Mouse (Mus musculus) heart, postnatal 10 days (tissue): Measurements from ENCODE around the gene Adh6b. TPM values are rescaled to one million over a fixed set of nuclear protein-coding genes. Genes with fewer than 3 reads are reported as not detected.

Source experiments
- DNase-seq, 2 experiments: peaks; one replicate each; pipeline ENCODE4 v3.0.0; 2021
- intact Hi-C: fragments of 180-260 bp; cut with DNase I; formaldehyde crosslinking; loops from one replicate; pipeline ENCODE4 v1.15.1; 2025
- total RNA-seq, 2 experiments: library from RNA; stranded (reverse); gene quantifications; 2 replicates each; pipeline ENCODE4 v1.2.3; 2021

Gene Adh6b
- 1 to 10 TPM; 1.3 to 2.2 TPM for total RNA-seq

- intact Hi-C loops = no loop called here
- DNase-seq = no peak
Observed at GRCm38 (mm10) chr3:138341471-138341870, at the start of gene Adh6b. Gene Adh6b, plus strand, starts transcription at chr3:138341775.

DNA sequence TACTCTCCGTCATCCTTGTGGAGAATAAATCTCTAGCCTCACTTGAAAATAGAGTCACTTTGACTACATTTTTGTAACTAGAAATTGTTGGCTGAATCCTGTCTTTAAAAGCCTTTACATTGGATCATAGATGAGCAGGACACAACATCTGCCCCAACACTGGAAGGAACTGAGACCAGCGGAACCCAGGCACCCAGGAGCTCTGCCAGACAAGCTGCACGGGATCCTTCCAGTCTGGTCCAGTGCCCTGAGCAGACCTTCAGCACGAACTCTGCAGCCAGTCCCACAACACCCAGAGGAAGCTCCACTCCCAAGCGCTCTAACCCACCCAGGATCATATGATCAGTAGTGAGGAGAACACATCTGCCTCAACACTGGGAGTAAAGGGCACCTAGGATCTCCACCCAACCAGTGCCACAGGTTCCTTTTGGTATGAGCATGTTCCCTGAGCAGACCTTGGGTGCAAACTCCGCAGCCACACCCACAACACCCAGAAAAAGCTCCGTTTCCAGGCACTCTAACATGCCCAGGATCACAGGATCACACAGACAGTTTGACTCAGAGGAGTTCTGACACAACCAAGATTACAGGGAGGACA lies 48.2 kb upstream of the Adh6b start:
- DNase-seq = no peak
- intact Hi-C loops = no loop called here

DNA sequence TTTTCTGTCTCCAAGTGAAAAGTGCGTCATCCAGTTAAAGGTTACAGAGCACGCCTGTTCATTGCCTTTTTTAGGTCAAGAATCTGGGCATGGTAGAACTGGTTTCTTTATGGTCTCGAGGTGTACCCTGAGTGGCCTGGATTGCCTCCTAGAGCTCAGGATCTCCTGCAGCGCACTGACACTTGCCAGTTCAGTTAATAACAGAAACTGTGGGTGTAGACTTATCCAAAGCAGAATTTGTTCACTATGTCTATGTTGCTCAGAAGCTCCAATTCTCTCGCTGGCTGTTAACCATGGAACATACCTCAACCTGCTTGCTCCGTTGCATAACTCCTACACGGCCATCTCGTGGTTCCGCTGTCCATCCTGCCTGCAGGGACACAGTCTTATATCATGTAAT lies 41.4 kb upstream of the Adh6b start:
- intact Hi-C loops = no loop called here
- no peak for DNase-seq

- DNase-seq = no peak
- intact Hi-C loops = no loop called here
Observed at GRCm38 (mm10) chr3:138302676-138303075, 38.9 kb upstream of the Adh6b start.

DNA sequence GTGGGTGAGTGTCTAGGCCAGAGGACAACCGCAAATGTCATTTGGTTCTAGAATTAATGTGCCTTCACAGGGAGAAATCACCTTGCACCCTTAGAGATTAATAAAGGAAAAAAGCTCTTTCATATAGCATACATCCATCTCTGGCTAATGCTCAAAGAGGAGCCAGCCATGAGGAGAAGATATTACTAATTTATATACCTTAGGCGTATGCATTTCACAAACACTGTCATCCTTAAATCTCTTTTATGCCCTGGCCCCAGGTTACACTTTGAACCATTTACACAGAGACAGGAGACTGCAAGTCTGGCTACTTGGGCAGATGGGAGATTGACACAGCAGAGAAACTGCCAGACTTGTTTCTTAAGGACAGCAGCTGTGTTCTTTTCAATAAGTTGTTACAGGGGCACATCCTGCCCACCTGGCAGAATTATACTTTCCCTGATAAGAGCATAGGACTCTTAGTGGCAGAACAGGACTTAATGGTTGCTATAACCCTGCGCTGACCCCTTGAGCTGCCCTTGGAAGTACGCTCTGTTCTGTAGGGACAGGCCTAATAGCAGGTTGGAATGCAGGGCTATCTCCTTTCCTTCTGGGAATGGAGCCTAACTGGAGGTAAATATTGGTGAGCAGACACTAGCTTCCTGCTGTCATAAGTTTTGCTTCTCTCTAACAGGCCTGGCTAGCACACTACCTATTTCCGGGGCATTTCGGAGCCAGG lies 37.6 kb upstream of the Adh6b start:
- DNase-seq = peak; percentile 10 to 24
- intact Hi-C loops = no loop called here

GRCm38 (mm10) chr3:138304489-138304871 lies 37.1 kb upstream of the Adh6b start:
- DNase-seq = no peak
- intact Hi-C loops = no loop called here

DNA sequence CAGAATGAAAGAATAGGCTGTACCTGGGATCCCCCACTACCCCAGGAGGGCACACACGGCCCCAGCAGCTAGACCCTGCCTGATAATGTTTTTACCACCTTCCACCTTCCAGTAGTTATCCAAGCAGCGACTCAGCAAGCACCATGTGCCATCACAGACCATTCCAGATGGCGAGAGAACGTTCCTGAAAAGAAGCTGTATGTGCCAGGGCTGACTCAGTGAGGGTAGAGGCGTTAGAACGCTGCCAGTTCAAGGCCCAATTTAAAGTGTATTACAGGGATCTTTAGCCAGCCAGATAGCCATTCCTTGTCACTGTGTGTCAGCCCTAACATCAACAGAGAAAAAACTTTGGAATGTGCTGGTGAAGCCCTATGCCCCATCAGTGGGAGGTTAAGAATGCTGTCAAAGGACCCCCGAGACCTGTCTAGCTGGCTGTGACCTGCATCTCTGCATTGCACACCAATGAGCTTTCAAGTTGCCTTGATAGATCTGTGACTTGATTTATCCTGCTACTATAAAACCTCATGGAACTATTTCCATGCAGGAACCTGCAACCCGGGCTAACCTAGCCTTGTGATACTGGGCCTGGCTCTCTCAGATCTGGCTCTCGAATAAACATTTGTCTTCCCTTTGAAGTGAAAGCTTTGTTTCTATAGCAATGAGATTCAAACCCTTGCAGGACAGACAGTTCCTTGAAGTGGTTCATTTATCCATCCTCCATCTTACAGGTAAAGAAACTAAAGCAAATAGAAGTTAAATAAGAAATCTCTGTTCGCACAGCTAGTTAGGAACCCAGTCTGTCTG lies 35.9 kb upstream of the Adh6b start:
- DNase-seq = no peak
- intact Hi-C loops = loop anchor here (5.0 kb wide), 1 partner anchor 102 kb away; no protein-coding TSS in a partner anchor

DNA sequence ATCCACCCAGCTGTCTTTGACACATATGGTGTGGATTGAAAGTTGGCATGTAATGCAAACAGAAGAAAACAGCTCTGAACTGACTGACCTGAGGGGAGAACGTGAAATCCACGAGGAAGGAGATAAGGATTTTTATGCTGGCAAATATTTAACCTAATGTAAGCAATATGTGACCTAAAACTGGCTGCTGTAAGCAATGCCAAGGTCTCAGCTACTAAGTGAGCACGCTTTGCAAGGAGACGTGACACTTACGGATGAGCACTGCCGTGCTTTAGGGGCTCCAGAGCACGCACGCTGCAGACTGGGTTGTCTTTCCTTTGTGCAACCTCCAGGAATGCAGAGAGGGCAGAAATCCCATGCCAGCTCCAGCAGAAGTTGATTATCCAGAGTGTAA lies 35.3 kb upstream of the Adh6b start:
- intact Hi-C loops = loop anchor here (5.0 kb wide), 1 partner anchor 101 kb away; no protein-coding TSS in a partner anchor
- no peak for DNase-seq

- no peak for DNase-seq
- intact Hi-C loops = loop anchor here (5.0 kb wide), 1 partner anchor 97 kb away; no protein-coding TSS in a partner anchor
Observed at GRCm38 (mm10) chr3:138309910-138310309, 31.7 kb upstream of the Adh6b start.

DNA sequence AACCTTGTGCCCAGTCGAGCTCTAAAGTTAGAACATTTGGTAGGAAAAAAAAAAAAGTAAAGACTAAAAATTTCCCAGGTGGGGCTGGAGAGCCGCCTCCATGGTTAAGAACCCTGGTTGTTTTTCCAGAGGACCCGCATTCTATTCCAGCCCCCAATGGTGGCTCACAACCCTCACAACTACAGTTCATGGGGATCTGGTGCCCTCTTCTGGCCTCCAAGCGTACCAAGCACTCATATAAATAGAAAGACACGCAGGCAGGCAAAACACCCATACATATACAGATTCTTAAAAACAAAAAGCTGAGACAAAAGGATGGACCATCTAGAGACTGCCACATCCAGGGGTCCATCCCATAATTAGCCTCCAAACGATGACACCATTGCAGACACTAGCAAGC lies 30.6 kb upstream of the Adh6b start:
- intact Hi-C loops = no loop called here

GRCm38 (mm10) chr3:138312965-138313364 lies 28.6 kb upstream of the Adh6b start, which contains the start of gene Adh6a:
Gene Adh6a, plus strand, starts transcription at chr3:138313286.
- no peak for DNase-seq
- intact Hi-C loops = no loop called here

More for the DNA sequence above, 30.6 kb upstream of the Adh6b start:
- no peak for DNase-seq

DNA sequence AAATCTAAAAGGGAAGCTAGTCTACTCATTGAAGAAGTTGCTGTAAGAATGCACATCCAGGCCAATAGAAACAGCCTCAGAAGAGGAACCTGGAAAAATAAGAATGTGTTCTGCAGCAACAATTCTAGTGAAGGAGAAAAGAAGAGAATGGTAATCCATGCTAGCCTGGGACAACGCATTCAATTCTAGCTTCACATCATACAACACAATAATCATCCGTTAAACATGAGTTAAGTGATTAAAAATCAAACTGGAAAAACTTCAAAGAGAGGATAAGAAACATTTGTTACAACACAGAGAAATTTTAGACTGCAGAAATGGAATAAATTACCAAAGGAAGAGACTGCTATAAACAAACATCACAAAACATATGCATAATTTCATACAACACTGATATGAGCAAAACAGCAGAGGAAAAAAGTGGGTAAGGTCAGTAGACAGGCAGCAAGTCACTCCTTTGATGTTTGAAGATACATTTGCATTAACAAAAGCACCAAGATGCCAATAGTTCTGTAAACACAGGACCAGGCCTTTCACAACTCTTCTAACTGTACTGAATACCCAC lies 24.6 kb upstream of the Adh6b start:
- intact Hi-C loops = no loop called here
- no peak for DNase-seq

DNA sequence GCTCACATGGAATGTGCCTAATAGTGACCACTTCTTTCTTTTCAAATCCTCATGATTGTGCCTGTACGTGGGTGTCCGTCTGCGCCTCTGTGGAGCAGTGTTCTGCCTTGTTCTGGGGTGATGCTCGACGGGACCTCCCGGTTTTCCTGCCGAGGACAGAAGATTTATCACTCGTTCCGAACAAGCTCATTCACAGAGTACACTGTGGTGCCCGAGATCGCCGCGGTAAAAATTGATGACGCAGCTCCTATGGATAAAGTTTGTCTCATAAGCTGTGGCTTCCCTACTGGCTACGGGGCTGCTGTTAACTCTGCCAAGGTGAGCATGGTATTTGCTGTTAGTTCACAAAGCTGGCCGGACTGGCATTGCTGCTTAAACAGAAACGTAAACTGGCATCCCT lies 16.6 kb upstream of the Adh6b start:
- intact Hi-C loops = no loop called here
- no peak for DNase-seq

DNA sequence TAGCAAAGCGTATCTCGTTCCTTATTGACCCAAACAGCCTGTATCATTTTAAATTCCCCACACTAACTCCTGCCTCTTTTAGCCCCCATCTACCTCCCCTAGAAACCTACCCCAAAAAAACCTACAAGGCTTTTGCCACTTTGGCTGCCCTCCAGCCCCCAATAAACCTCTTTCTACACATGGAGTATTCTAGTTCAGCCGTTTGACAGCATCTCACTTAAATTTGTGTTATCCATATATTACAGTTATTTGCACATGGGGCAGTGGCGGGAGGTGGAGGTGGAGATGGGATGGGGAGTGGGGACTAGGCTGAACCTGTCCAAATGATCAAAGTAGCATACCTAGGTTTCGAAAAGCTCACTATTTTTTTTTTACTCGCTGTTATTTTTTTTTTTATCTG lies 16.1 kb upstream of the Adh6b start:
- intact Hi-C loops = no loop called here
- DNase-seq = no peak

DNA sequence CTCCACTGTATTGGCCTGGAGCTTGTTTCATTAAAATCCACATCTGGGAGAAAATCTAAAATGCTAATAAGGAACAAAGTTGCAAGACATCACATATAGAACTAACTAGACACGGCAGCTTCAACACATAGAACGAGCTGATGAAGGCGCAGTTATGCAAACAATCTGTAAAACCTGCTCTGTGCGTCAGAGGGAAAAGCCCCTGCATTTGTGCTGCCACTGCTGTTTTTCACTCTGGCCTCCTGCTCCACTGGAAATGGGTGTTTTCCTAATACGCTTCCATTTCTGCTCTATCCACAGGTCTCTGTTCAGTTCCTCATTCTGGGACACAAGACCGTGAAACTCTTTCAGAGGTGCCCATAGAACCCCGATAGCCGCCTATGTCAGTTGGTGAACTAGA lies 7.7 kb upstream of the Adh6b start:
- no peak for DNase-seq
- intact Hi-C loops = no loop called here

DNA sequence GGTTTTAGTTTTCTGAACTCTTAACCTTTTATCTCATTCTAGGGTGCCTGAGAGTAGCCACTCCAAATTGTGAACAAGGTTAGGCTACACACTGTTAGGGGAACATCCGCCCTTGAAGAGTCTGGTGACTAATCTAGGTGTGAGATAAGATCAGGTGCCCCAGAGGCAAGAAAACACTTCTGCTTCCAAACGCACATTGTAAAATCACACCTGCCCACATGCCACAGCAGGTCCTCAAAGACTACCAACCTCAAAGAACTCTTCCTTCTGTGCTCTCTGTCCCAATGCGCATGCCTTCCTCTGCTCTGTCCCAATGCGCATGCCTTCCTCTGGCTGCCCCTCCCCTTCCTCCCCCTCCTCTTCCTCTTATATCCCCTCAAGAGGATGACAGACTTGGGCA lies 7.3 kb upstream of the Adh6b start:
- DNase-seq = no peak
- intact Hi-C loops = no loop called here

GRCm38 (mm10) chr3:138335566-138335965 lies 6.0 kb upstream of the Adh6b start:
- no peak for DNase-seq
- intact Hi-C loops = no loop called here

- DNase-seq = peak; percentile 18 to 21
Observed at GRCm38 (mm10) chr3:138336104-138336754, 5.3 kb upstream of the Adh6b start.

GRCm38 (mm10) chr3:138347041-138347440 lies 5.5 kb downstream of the Adh6b start:
- no peak for DNase-seq

More at GRCm38 (mm10) chr3:138336104-138336754, 5.3 kb upstream of the Adh6b start:
- intact Hi-C loops = no loop called here

DNA sequence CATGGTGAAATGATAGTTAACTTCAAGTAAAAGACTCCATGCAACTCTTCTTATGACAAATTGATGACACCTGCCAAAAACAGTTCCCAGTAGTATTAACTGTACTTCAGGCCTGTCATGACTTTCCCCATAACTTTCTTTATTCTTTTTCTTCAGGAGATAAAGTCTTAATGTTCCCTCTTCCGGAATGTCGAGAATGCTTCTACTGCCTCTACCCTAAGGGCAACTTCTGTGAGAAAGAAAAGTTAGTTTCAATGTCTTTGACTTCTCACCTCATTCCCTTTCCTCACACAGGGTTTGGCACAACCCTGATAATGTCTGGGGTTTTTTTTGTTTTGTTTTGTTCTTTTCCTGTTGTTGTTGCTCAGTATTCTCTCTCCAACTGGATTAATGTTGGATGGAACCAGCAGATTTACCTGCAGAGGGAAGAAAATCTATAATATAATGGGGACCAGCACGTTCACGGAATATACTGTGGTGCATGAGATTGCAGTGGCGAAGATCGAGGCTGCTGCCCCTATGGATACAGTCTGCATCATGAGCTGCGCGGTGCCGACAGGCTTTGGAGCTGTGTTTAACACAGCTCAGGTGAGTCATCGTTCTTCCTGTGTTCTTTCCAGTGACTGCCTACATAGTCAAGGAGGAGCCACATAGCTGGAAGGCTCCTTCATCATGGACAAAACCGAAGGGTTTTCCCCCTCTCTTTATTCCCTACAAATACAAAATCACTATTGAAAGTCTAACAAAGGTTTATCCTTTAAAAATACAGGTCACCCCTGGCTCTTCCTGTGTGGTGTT lies 10.6 kb downstream of the Adh6b start:
- intact Hi-C loops = no loop called here
- no peak for DNase-seq

More at GRCm38 (mm10) chr3:138347041-138347440, 5.5 kb downstream of the Adh6b start:
- intact Hi-C loops = no loop called here
